Mouse (Mus musculus) erythroblast, embryonic 14.5 days (primary cell): ENCODE results near the gene Brinp2. TPM values are rescaled to one million over a fixed set of nuclear protein-coding genes. Genes with fewer than 3 reads are reported as not detected.

Source experiments
- H3K27me3 ChIP-seq: 2 replicates; pipeline ENCODE4 v1.6.1; 2012; ENCODE audit warnings: inconsistent platforms; ENCODE audit not compliant: control insufficient read depth
- H3K36me3 ChIP-seq: 2 replicates; pipeline ENCODE4 v1.6.1; 2012; ENCODE audit warnings: mild to moderate bottlenecking, inconsistent platforms; ENCODE audit not compliant: control insufficient read depth
- H3K4me1 ChIP-seq: 2 replicates; pipeline ENCODE4 v1.6.1; 2012; ENCODE audit warnings: inconsistent platforms; ENCODE audit not compliant: control insufficient read depth
- H3K4me3 ChIP-seq: replicated peaks from 2 replicates; pipeline ENCODE3; 2012; ENCODE audit warnings: moderate library complexity, mild to moderate bottlenecking, inconsistent platforms
- H3K9me3 ChIP-seq: 2 replicates; pipeline ENCODE4 v1.6.1; 2012; ENCODE audit warnings: low read length, inconsistent platforms, mixed read lengths; ENCODE audit not compliant: control insufficient read depth
- GATA1 ChIP-seq: IDR thresholded peaks from 2 replicates; pipeline ENCODE4 v1.6.1; 2012; ENCODE audit warnings: low read length, inconsistent platforms, mixed read lengths
- TAL1 ChIP-seq: IDR thresholded peaks from 3 replicates; pipeline ENCODE4 v1.6.1; 2012; ENCODE audit warnings: low read length, inconsistent platforms, mixed read lengths
- polyA plus RNA-seq: library from polyadenylated mRNA; stranded (reverse); fragments of >175 nt; gene quantifications from 2 replicates; pipeline ENCODE4 v1.2.3, GENCODE M21; 2012

The Brinp2 gene
- polyA plus RNA-seq, 1 experiment: not detected

DNA sequence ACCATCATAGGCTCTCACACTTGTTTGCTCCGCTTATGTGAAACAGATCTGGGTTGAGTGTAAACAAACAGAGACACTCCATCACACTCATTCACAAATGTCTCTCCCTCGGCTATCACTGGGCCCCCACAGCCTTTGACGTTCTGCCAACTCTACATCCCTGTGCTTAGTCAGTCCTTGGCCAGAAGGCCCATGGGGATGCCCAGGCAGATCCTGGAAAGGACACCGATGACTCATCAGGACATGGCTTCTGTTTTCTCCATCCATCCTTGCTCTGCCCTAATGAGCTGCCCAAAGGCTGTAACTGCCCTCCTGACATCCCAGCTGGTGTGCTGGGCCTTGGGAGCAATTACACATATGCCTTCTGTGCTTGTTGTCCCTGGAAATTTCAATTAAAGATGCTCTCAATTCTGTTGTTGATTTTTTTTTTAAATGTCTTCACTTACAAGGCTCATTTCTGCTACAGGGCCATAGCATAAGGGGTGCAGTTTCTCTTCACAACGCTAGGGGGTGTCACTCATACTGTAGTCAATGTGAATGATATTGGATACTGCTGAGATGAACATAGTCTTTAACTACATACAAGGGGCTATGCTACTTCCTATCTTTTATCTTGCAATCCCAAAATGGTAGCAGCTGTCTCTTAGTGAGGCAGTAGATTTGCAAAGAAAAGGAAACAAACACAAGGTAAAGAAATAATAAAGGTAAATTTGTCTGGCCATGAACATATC, 45.5 kb downstream of the Brinp2 start:
- TF ChIP-seq GATA1 (no peak), TAL1 (no peak)
- Histone ChIP-seq H3K4me1 (no peaks in the 10 kb centered on the region), H3K4me3 (no peak overlapping the region), H3K27me3 (no peaks in the 10 kb centered on the region), H3K36me3 (no peaks in the 10 kb centered on the region), H3K9me3 (peaks cover 6% of the 10 kb centered on the region; the same call in 1 of the 2 replicates)

DNA sequence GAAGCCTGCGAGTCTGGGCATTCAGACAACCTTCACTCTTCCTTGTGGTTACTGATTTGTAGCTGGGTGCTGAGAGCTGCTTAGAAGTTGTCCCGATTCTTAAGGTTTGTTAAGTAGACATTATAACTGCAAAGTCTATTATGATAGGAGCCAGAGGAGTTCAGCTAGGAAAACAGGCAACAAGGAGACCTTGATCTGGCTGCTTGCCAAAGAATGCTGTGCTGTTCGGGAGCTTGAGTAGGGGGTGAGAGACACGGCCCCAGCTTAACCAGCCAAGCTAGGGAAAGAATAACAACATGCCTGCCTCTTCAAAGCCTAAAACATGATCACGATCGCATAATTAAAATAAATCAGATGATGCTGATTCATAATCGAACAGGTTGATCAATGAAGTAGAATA, 59.1 kb downstream of the Brinp2 start:
- Histone ChIP-seq H3K36me3 (no peaks in the 10 kb centered on the region), H3K4me1 (no peaks in the 10 kb centered on the region), H3K27me3 (no peaks in the 10 kb centered on the region), H3K4me3 (no peak overlapping the region), H3K9me3 (peaks cover 21% of the 10 kb centered on the region)
- TF ChIP-seq GATA1: no peak
- no peak for TF ChIP-seq TAL1

DNA sequence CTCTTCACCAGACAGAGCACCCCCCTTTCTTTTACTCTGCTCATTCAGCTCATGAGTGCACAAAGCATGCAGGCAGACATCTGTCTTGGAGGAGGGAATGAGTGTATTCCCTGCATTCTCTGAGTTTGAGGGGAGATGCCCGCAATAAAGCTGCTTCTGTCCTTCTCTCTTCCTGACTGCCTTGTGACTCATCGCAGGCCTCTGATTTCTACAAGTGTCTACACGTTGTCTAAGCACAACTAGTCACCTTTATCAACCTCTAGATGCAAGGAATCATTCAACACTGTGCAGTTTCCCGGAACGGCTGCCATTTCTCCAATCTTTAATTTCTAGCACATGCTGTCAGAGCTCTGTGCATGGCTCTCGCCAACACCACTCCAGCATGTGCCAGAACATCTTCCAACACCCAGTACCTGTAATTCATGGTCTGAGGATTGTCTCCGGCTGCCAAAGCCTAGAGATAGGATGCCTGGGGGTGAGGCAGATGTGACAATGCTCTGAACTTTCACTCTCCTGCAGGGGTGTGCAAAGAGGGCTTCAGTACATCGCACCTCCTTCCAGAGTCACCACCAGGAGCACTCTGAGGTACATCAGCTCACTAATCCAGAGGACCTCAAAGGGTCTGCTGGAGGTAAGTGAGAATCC, 59.7 kb downstream of the Brinp2 start:
- TF ChIP-seq TAL1: no peak
- no peak for TF ChIP-seq GATA1
- H3K36me3 ChIP-seq: no peaks in the 10 kb centered on the region
- peaks cover 21% of the 10 kb centered on the region for H3K9me3 ChIP-seq
- H3K27me3 ChIP-seq: no peaks in the 10 kb centered on the region
- H3K4me1 ChIP-seq: no peaks in the 10 kb centered on the region
- no peak overlapping the region for H3K4me3 ChIP-seq

DNA sequence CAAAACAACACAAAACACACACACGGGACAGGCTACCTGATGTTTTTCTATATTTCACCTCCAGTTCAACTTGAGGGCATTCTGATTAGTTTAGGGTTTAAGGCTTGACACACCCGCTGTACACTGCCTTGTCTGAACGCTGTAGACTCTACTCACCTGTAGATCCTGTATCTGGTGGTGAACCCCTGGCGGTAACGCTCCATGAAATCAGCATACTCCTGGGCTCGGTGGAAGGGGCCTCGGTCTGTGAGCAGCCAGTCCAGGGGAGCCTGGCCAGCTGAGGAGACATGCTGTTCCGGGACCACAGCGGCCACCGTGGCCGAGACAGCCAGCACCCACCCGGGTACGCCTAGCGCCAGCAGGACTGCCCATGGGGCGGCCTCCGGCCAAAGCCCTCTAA, 60.9 kb downstream of the Brinp2 start:
- H3K36me3 ChIP-seq: no peaks in the 10 kb centered on the region
- TF ChIP-seq GATA1 (no peak), TAL1 (no peak)
- H3K9me3 ChIP-seq: peaks cover 15% of the 10 kb centered on the region
- H3K4me1 ChIP-seq: no peaks in the 10 kb centered on the region
- H3K27me3 ChIP-seq: no peaks in the 10 kb centered on the region
- no peak overlapping the region for H3K4me3 ChIP-seq

DNA sequence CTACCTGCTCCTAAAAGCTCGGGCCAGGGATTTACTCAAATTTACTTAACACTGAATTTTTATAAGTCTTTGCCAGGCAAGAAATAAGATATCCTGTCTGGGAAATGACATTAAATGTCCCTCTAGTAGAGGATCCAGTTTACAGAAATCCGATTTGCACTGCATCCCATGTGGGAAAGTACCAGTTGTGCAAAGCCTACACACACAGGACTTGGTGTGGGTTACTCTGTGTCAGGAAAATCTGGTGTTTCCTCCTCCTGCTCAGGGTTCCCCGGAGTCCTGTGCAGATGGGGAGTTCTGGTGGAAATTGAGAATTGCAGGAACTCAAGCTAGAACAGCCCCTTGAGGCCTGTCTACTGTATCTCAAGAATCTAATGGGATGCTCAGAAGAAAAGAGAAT, 70.9 kb downstream of the Brinp2 start:
- H3K9me3 ChIP-seq: no peaks in the 10 kb centered on the region; the same call in 1 of the 2 replicates
- H3K36me3 ChIP-seq: no peaks in the 10 kb centered on the region
- no peak for TF ChIP-seq GATA1
- no peak for TF ChIP-seq TAL1
- no peaks in the 10 kb centered on the region for H3K27me3 ChIP-seq
- H3K4me3 ChIP-seq: no peak overlapping the region
- H3K4me1 ChIP-seq: no peaks in the 10 kb centered on the region

- H3K4me1 ChIP-seq: no peaks in the 10 kb centered on the region
- no peak overlapping the region for H3K4me3 ChIP-seq
- no peaks in the 10 kb centered on the region for H3K27me3 ChIP-seq
- H3K36me3 ChIP-seq: no peaks in the 10 kb centered on the region
- TF ChIP-seq TAL1: no peak
- no peak for TF ChIP-seq GATA1
- no peaks in the 10 kb centered on the region; the same call in 1 of the 2 replicates for H3K9me3 ChIP-seq
Measured at GRCm38 (mm10) chr1:158283869-158284268, 72.3 kb downstream of the Brinp2 start.

DNA sequence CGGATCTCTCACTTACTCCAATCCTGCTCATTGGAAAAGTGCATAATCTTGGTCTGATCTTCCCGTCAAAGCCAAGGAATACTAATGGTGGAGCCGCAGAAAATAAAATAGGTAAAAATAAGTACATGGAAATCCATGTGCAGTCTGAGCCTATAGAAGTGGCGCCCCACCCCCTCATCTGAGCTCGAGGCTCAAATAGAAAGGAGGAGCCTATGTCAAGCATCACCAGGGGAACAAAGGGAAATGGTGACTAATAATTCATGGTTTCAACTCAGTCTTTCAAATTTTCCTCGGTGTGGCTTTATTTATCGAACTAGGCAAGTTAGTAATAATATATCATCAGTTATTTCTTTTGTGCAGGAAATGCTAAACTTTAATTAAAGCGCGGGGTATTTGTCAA, 84.1 kb downstream of the Brinp2 start:
- no peaks in the 10 kb centered on the region for H3K27me3 ChIP-seq
- TF ChIP-seq GATA1: no peak
- no peak for TF ChIP-seq TAL1
- H3K9me3 ChIP-seq: no peaks in the 10 kb centered on the region
- H3K4me1 ChIP-seq: no peaks in the 10 kb centered on the region
- H3K4me3 ChIP-seq: no peak overlapping the region
- no peaks in the 10 kb centered on the region for H3K36me3 ChIP-seq

- Histone ChIP-seq H3K4me1 (no peaks in the 10 kb centered on the region), H3K27me3 (no peaks in the 10 kb centered on the region), H3K4me3 (no peak overlapping the region), H3K9me3 (no peaks in the 10 kb centered on the region), H3K36me3 (no peaks in the 10 kb centered on the region)
- TF ChIP-seq TAL1 (no peak), GATA1 (no peak)
Measured at GRCm38 (mm10) chr1:158267020-158267571, 89.0 kb downstream of the Brinp2 start.

DNA sequence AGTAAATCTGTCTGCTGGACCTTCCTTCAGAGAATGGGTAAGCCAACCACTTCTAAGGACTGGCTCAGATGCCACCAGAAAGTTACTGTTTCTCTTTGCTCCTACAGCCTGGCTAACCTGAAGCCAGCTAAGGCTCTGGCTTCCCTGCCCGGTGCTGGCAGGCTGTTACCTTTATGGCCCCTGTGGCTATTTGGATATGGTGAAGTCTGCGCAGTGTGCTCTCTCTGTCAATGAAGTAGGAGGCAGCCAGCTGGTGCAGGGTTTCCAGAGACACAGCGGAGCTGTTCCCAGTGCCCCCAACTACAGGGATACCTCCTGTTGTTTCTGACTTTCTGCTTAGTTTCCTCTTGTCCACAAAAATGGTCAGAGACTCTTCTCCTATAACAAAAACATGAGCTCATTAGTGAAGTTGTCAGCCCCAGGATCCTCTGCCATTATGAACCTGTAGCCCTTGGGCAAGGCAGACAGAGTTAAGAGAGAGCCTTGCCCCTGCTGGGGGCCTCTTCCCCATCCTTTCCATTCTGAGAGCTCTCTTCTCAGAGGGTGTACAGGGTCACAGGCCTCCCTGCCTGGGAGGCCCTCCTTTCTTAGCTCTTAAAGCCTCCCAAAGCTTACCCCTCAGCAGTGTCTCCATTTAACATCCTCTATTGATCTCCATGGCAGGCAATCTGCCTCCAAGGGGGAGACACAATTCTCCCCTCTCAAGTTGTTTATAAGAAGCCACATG, 89.7 kb downstream of the Brinp2 start:
- H3K4me3 ChIP-seq: no peak overlapping the region
- no peaks in the 10 kb centered on the region for H3K4me1 ChIP-seq
- no peaks in the 10 kb centered on the region for H3K36me3 ChIP-seq
- TF ChIP-seq GATA1 (no peak), TAL1 (no peak)
- H3K27me3 ChIP-seq: no peaks in the 10 kb centered on the region
- H3K9me3 ChIP-seq: no peaks in the 10 kb centered on the region
